Mouse (Mus musculus) adrenal gland, adult 2 months (tissue): ENCODE measurements at regions not wholly inside any gene's neighbourhood (a gene's known extent, or its start where the extent isn't known, plus 50 kb on each side); places are given as distances from the start of the nearest gene placed in this dataset.

Source experiments
- DNase-seq: peaks from one replicate; pipeline ENCODE4 v3.0.0; 2021

DNA sequence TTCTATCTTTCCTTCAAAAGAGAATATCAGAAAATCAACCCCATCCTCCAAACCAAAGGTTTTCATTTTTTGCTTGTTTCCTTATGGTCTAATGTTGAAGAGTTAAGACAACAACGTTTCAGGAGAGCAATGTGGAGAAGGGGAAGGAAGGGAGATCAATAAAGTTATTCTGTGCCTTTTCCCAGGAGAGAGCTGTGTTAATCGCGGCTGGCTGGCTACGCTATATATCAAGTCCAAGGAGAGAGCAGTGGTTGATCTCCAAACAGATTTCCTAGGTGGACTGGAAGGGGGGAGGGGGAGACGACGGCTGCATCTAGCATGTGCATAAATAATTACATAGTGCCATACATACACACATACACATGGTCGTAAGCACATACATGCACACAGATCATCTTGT is 404.3 kb upstream of the Ubash3b start:
- no peak for DNase-seq

GRCm38 (mm10) chr9:41563376-41563775 is 401.9 kb upstream of the Ubash3b start:
- no peak for DNase-seq

DNA sequence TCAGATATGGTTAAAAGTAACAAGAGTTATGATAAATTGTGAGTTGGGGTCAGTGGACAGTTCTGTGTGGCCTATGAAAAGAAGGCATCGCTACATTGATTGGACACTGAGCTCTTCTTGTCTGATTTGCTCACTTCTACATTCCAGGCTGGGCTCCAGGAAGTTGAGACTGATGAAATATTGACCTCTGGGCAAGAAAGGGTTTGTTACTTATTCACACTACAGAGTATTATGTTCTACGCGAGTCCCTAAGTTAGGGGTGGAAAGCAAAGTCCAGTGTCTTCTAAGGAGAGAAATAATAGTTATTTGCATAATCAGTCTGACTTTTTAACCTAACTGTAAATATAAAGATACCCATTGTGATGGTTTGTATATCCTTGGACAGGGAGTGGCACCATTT is 397.0 kb upstream of the Ubash3b start:
- DNase-seq, result no peak

DNA sequence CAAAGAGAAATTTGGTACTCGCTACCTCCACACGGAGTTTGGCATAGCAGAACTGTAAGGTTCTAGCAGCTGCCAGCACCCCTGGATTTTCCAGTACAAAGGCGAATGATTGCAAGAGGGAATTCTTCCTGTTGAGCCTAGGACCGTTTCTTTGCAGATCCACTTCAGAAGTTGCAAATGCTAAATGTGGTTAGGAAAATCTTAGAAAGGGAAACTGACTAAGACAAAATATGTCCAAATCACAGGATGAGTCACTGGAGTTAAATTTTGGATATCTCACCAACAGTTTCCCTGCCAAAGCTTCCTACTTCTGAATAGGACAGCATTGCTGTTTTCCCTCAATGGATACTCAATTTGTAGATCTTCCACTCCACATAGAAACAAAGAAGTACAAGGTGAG is 395.4 kb upstream of the Ubash3b start:
- no peak for DNase-seq

- DNase-seq, result peak; percentile 34
These were observed 384.3 kb upstream of the Ubash3b start for GRCm38 (mm10) chr9:41545776-41546175.

DNA sequence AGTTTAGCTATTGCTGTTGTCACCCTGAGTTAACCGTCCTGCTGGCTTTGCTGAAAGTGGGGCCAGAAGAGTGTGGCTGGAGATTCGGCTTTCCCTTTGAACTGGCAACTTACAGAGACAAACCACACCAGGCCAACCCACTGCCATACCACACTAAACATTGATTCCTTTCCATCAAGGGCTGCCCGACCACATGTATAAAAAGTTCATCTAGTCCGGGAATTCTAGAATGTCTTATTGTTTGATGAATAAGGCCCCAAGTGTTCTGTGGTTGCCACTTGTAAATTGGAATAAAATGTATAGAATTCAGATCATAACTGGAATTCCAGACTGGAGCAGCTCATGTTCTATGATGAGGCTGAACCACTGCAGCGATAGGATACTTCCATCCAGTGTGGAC is 381.0 kb upstream of the Ubash3b start:
- DNase-seq, result no peak

GRCm38 (mm10) chr9:41541327-41541726 is 379.8 kb upstream of the Ubash3b start:
- no peak for DNase-seq

DNA sequence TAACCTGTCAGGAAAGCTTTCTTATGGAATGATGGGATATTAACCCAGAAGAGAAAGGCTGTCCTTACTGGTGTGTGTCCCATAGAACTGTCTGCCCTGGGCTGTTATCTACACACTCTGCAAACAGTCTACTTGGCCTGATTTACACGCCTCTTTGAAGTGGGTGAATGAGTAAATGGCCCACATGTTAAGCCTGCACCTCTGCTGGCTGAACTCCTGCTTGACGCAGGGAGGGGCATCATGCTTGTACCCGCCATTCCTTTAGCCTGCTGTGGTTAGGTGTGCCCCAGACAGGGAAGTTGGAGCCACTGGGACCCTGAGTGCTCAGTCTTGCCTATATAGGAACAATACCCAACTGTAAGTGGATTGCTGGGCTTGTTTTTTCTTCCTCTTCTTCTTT is 371.3 kb upstream of the Ubash3b start:
- DNase-seq, result no peak

- DNase-seq, result no peak
These were observed 370.8 kb upstream of the Ubash3b start for GRCm38 (mm10) chr9:41532290-41532689.

DNA sequence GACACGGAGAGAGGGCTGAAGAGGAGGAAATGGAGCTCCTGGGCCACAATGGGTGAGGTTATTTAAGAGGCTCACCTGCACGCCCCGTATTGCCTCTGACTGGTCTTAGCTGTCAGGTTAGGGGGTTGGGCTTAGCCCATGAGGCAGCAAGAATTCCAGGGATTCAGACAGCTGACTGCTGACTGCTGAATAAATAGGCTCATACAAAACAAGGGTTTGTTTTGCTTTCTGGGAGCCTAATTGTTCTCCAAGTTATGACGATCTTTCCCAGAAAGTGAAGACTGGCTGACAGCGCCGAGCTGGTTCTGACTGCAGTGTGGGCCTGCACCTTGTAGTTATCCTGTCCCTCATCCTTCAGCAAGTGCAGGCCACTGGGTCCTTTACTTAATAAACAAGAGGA is 370.1 kb upstream of the Ubash3b start:
- DNase-seq, result no peak

- peak; percentile 38 for DNase-seq
These were observed 364.6 kb upstream of the Ubash3b start for GRCm38 (mm10) chr9:41526126-41526525.

GRCm38 (mm10) chr9:41525534-41525933 is 364.0 kb upstream of the Ubash3b start:
- DNase-seq, result no peak

DNA sequence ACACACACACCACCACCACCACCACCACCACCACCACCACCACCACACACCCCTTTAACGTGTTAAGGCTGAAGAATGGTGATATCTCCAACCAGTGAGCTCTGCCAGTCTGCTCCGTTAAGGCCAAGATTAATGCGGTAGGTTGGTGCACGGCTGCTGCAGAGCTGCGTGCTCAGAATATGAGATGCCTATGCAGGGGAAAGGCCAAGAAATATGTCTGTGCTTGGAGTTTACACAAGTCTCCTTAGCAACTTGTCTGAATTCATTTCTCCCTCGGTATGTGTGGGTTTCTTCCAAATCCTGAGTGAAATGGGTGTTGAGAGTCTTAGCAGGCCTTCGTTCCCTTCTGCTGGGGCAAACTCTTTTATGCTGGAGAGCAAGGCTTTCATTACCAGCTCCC is 363.1 kb upstream of the Ubash3b start:
- DNase-seq, result no peak

DNA sequence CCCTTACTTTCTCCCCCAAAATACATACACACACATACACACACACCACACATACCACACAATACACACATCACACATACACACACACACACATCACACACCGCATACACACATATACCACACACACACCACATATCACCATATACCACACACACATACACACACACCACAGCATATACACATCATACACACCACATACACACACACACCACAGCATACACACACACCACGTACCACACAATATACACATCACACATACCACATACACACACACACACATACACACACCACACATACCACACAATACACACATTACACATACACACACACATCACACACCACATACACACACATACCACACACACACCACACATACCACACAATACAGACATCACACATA is 362.5 kb upstream of the Ubash3b start:
- no peak for DNase-seq

DNA sequence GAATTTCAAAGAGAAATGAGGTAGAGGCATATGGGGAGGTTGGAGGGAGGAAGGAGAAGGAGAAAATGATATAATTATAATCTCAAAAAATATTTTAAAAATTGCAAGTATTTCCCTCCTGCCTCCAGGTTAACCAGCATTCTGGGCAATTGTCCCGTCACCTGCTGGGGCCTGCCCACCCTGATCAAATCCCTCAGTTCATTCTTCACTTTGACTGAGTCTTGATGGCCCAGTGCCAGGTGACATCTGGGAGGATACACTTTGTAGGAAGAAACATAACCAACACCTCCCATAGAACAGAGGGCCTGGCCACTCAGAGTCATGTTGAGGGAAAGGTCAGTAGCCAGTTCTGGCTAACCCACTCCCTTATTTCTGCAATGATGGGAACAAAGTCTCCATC is 360.8 kb upstream of the Ubash3b start:
- no peak for DNase-seq

DNA sequence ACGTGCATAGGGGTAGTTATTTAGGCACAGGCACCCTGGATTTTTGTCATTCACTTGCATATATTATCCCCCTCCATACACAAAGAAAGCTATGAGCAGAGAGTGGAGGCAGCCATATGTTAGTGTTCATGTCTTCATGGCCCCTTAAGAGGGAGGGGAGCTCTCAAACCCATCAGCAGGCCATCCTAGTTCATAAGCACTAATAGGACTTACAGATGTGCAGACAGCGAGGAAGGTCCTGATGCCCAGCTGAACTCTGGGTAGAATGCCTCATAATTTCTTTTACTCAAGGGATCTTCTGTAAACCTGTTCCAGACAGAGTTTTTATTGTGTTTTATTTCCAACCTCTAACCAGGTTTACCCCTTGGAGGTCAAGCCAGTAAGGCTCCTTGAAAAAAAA is 356.3 kb upstream of the Ubash3b start:
- no peak for DNase-seq

DNA sequence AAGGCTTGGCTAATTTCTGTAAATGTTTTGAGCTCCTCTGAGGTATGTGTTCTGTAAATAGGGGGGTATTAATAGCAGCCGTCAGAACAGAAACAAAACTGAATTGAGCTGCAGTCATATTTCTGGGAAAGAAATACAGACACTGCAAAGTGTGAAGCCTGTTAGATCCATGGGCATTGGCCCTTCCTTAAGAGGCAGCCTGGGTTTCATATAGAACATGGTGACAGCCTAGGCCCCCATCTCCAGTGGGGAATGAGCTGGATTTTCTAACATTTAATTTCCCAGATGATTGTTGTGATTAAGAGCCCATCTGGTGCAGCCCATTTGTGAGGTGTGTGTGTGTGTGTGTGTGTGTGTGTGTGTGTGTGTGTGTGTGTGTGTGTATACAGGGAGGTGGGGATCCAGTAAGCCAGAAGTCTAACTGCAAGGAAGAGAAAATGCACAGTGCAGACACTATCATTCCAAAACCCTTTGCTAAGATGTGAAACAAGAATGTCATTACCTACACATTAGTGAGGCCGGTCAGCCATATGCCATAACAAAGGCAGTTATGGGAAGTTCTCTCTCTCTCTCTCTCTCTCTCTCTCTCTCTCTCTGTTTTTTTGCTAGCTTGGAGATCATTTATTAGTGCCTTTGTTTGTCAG is 355.7 kb upstream of the Ubash3b start:
- DNase-seq, result no peak

GRCm38 (mm10) chr9:41515192-41515591 is 353.7 kb upstream of the Ubash3b start:
- DNase-seq, result peak; percentile 23

DNA sequence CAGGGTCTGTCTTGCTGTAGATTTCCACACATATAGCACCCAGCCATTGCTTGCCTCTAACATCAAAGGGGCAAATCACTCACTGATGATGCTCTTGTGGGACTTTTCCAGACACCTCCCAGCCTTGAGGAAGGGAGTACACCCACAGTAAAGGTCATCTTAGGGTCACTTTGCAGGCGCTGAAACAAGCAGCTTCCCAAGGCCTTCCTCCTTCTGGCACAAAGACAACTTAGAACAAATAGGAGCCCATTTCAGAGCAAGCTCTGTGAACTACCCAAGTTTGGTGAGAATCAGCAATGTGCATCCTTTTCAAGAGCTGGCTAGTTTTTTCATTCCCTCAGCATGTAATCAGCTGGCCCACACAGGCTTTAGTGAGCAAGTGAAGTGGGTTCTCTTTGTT is 352.2 kb upstream of the Ubash3b start:
- no peak for DNase-seq

- no peak for DNase-seq
These were observed 348.1 kb upstream of the Ubash3b start for GRCm38 (mm10) chr9:41509597-41509996.

- DNase-seq, result no peak
These were observed 347.2 kb upstream of the Ubash3b start for GRCm38 (mm10) chr9:41508746-41509145.

GRCm38 (mm10) chr9:41498326-41498725 is 336.8 kb upstream of the Ubash3b start:
- DNase-seq, result no peak

DNA sequence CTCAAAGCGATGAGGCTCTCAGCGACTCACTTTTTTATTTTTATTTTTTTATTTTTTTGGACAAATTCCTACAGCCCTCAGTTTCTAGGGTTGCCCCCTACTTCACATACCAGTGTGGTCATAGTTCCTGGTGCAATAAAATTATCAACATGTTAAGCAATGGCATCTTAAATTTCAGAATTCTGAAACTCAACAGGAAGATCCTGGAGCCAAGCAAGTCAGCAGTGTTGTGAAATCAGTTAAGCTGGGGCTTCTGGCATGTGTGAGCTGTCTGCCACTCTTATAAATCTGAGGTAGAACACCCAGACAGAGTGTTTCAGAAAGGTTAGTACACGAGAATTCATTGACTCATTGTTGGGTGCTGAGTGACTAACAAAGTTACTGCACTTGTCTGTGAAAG is 328.6 kb upstream of the Ubash3b start:
- no peak for DNase-seq

GRCm38 (mm10) chr9:41488046-41488445 is 326.5 kb upstream of the Ubash3b start:
- no peak for DNase-seq

GRCm38 (mm10) chr9:41483218-41483617 is 321.7 kb upstream of the Ubash3b start:
- DNase-seq, result no peak
